Mouse (Mus musculus) testis, adult 2 months (tissue): ENCODE measurements around the gene Ttf2.

ENCODE experiments used
- CTCF ChIP-seq: fragments of 200-500 bp; IDR thresholded peaks from 2 replicates; pipeline ENCODE4 v1.5.1; 2012; ENCODE audit warnings: low read depth, mild to moderate bottlenecking, inconsistent platforms, low read length, moderate library complexity; ENCODE audit not compliant: control insufficient read depth, insufficient read depth, insufficient replicate concordance
- POLR2A ChIP-seq: fragments of 200-500 bp; IDR thresholded peaks from 2 replicates; pipeline ENCODE4 v1.6.1; 2012; ENCODE audit warnings: low read depth, mild to moderate bottlenecking, inconsistent platforms, low read length, moderate library complexity; ENCODE audit not compliant: control insufficient read depth

DNA sequence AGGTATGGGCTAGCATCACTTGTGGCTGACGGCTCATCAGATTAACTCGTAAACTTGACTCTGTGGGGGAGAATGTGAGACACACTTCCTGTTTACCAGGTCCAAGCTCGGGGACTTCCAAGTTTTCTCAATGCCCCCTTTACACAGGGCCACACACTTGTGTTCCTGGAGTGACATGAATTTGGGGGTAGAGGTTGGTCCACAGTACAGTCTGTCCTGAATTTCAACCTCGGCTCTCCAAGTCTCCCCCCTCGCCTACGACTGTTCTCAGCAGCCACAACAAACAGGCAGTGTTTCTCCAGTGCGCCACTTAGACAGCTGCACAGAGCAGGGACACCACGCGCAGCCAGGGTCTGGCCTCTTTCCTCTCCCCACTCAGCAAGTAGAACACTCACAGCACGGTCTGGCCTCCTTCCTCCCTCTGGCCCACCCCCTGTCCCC is 42.7 kb upstream of the Ttf2 start:
- TF ChIP-seq CTCF (no peak), POLR2A (no peak)
